In genomic region chr13:26154701-26155471, GRCm38 (mm10) we compare ENCODE assay signal across 8 mouse cellular contexts.
DNase-seq lines count a peak whose midpoint lies in the region; ATAC-seq lines count a peak whose summit lies in the region.

No protein-coding gene starts in this region.

- H3K36me3 ChIP-seq in forebrain, embryonic 15.5 days = no peaks in the 10 kb centered on the region
- H3K36me3 ChIP-seq in intestine, embryonic 15.5 days = no peaks in the 10 kb centered on the region
- H3K36me3 ChIP-seq in limb, embryonic 15.5 days = no peaks in the 10 kb centered on the region

- peaks cover 33% of the 10 kb centered on the region for H3K4me1 ChIP-seq in forebrain, embryonic 15.5 days
- 0 out of 2 replicates have a peak, but pooled peaks cover 9% of the 10 kb centered on the region for H3K4me1 ChIP-seq in intestine, embryonic 15.5 days (replicated peaks)
- peaks cover 6% of the 10 kb centered on the region for H3K4me1 ChIP-seq in limb, embryonic 15.5 days

- H3K27ac ChIP-seq in forebrain, embryonic 15.5 days (replicated peaks) = peak overlapping the region; percentile 94
- no peak overlapping the region for H3K27ac ChIP-seq in intestine, embryonic 15.5 days
- H3K27ac ChIP-seq in limb, embryonic 15.5 days = peak overlapping the region; percentile 33; the same call in 1 of the 2 replicates

- no peak overlapping the region for H3K9ac ChIP-seq in forebrain, embryonic 15.5 days (replicated peaks)
- no peak overlapping the region for H3K9ac ChIP-seq in intestine, embryonic 15.5 days
- no peak overlapping the region for H3K9ac ChIP-seq in limb, embryonic 15.5 days

- H3K9me3 ChIP-seq in forebrain, embryonic 15.5 days = no peaks in the 10 kb centered on the region
- no peaks in the 10 kb centered on the region for H3K9me3 ChIP-seq in intestine, embryonic 15.5 days
- H3K9me3 ChIP-seq in limb, embryonic 15.5 days = no peaks in the 10 kb centered on the region

- peak; percentile 99 for ATAC-seq in forebrain, embryonic 15.5 days (replicated peaks)
- peak; percentile 94 for ATAC-seq in intestine, embryonic 15.5 days
- no peak for ATAC-seq in limb, embryonic 15.5 days (ENCODE audit: insufficient number of reproducible peaks, low FRiP score, low TSS enrichment, low read depth)
- no peak for ATAC-seq in megakaryocyte-erythroid progenitor cell, adult 5-6 weeks (replicated peaks; ENCODE audit: low FRiP score, low TSS enrichment, poor library complexity, severe bottlenecking)

- no peak overlapping the region for H3K4me2 ChIP-seq in forebrain, embryonic 15.5 days (replicated peaks)
- H3K4me2 ChIP-seq in intestine, embryonic 15.5 days (replicated peaks) = no peak overlapping the region
- H3K4me2 ChIP-seq in limb, embryonic 15.5 days = no peak overlapping the region

- no peaks in the 10 kb centered on the region for H3K27me3 ChIP-seq in forebrain, embryonic 15.5 days
- no peaks in the 10 kb centered on the region for H3K27me3 ChIP-seq in intestine, embryonic 15.5 days (replicated peaks)
- no peaks in the 10 kb centered on the region for H3K27me3 ChIP-seq in limb, embryonic 15.5 days

- no peak overlapping the region for H3K4me3 ChIP-seq in forebrain, embryonic 15.5 days
- no peak overlapping the region for H3K4me3 ChIP-seq in intestine, embryonic 15.5 days (replicated peaks)
- no peak overlapping the region for H3K4me3 ChIP-seq in limb, embryonic 15.5 days

- DNase-seq in urinary bladder, postnatal 14 days (ENCODE audit: low spot score) = peak; percentile 44
- DNase-seq in urinary bladder, postnatal 25 days (ENCODE audit: low spot score) = no peak
- peak; percentile 95 for DNase-seq in retina, postnatal 1 day
- no peak for DNase-seq in spleen, adult 12 weeks (ENCODE audit: low spot score)

- WGBS in forebrain, embryonic 15.5 days = 3% methylated on average over 12 of the region's 12 CpGs
- WGBS in intestine, embryonic 15.5 days = 40% methylated on average over 12 of the region's 12 CpGs
- WGBS in limb, embryonic 15.5 days = 54% methylated on average over 12 of the region's 12 CpGs

Comparison
In these comparisons a context has a peak if more than half of its experiments do, and no peak if none do; other contexts are left out.
1. DNase-seq: peak in urinary bladder, postnatal 14 days (single experiment) and retina, postnatal 1 day (single experiment); none in urinary bladder, postnatal 25 days (single experiment) and spleen, adult 12 weeks (single experiment).
2. ATAC-seq: peak in forebrain, embryonic 15.5 days (single experiment) and intestine, embryonic 15.5 days (single experiment); none in limb, embryonic 15.5 days (single experiment) and megakaryocyte-erythroid progenitor cell, adult 5-6 weeks (single experiment).